Mouse (Mus musculus): ENCODE data around the gene Prdm11. TPM values are rescaled to one million over a fixed set of nuclear protein-coding genes. Genes with fewer than 3 reads are reported as not detected.

Prdm11 gene
- polyA plus RNA-seq, 1 experiment from 2014 or later: 4.1 TPM

- peaks cover 24% of the 10 kb centered on the region for H3K4me1 ChIP-seq (replicated peaks)
- H3K4me2 ChIP-seq: no peak overlapping the region
- H3K9me3 ChIP-seq: no peaks in the 10 kb centered on the region
- H3K27ac ChIP-seq (replicated peaks): no peak overlapping the region
- H3K36me3 ChIP-seq: no peaks in the 10 kb centered on the region
- whole genome bisulfite sequencing: 34% methylated on average over 7 of the region's 7 CpGs
- H3K9ac ChIP-seq: no peak overlapping the region
- no peaks in the 10 kb centered on the region for H3K27me3 ChIP-seq
- no peak overlapping the region for H3K4me3 ChIP-seq
- ATAC-seq (ENCODE audit: low FRiP score, low read depth): no peak
Measured at GRCm38 (mm10) chr2:92948699-92949300, 97.2 kb downstream of the Prdm11 start.

- no peaks in the 10 kb centered on the region for H3K9me3 ChIP-seq
- no peaks in the 10 kb centered on the region for H3K27me3 ChIP-seq
- 0 out of 2 replicates have a peak overlapping the region, but pooled peaks have one; percentile 0 for H3K27ac ChIP-seq (replicated peaks)
- no peak overlapping the region for H3K9ac ChIP-seq
- WGBS: 9% methylated on average over 12 of the region's 12 CpGs
- peak; percentile 74 for ATAC-seq (ENCODE audit: low FRiP score, low read depth)
- H3K4me2 ChIP-seq: no peak overlapping the region
- peaks cover 24% of the 10 kb centered on the region for H3K4me1 ChIP-seq (replicated peaks)
- H3K36me3 ChIP-seq: no peaks in the 10 kb centered on the region
- no peak overlapping the region for H3K4me3 ChIP-seq
Measured at GRCm38 (mm10) chr2:92947981-92948698, 97.8 kb downstream of the Prdm11 start.

GRCm38 (mm10) chr2:92945824-92946598, 100.0 kb downstream of the Prdm11 start:
- Histone ChIP-seq H3K9me3 (no peaks in the 10 kb centered on the region), H3K4me3 (no peak overlapping the region), H3K4me2 (no peak overlapping the region), H3K4me1 (replicated peaks) (peaks cover 24% of the 10 kb centered on the region), H3K27me3 (no peaks in the 10 kb centered on the region), H3K9ac (no peak overlapping the region), H3K36me3 (no peaks in the 10 kb centered on the region), H3K27ac (replicated peaks) (no peak overlapping the region)
- no peak for ATAC-seq (ENCODE audit: low FRiP score, low read depth)
- WGBS: 90% methylated on average over 11 of the region's 11 CpGs

GRCm38 (mm10) chr2:92945125-92945746, 100.7 kb downstream of the Prdm11 start:
- Histone ChIP-seq H3K9me3 (no peaks in the 10 kb centered on the region), H3K27me3 (no peaks in the 10 kb centered on the region), H3K4me2 (no peak overlapping the region), H3K27ac (replicated peaks) (no peak overlapping the region), H3K4me1 (replicated peaks) (peaks cover 24% of the 10 kb centered on the region), H3K9ac (no peak overlapping the region), H3K36me3 (no peaks in the 10 kb centered on the region), H3K4me3 (no peak overlapping the region)
- ATAC-seq (ENCODE audit: low FRiP score, low read depth): no peak
- WGBS: 96% methylated on average over 11 of the region's 11 CpGs

GRCm38 (mm10) chr2:92944356-92944755, 101.6 kb downstream of the Prdm11 start:
- H3K36me3 ChIP-seq: no peaks in the 10 kb centered on the region
- no peak overlapping the region for H3K9ac ChIP-seq
- H3K27me3 ChIP-seq: no peaks in the 10 kb centered on the region
- H3K4me3 ChIP-seq: no peak overlapping the region
- ATAC-seq (ENCODE audit: low FRiP score, low read depth): no peak
- H3K27ac ChIP-seq (replicated peaks): no peak overlapping the region
- no peak overlapping the region for H3K4me2 ChIP-seq
- WGBS: 92% methylated on average over 3 of the region's 3 CpGs
- H3K9me3 ChIP-seq: no peaks in the 10 kb centered on the region
- H3K4me1 ChIP-seq (replicated peaks): peaks cover 22% of the 10 kb centered on the region

- no peak overlapping the region for H3K4me3 ChIP-seq
- H3K27ac ChIP-seq (replicated peaks): no peak overlapping the region
- H3K9me3 ChIP-seq: no peaks in the 10 kb centered on the region
- WGBS: 87% methylated on average over 3 of the region's 3 CpGs
- ATAC-seq (ENCODE audit: low FRiP score, low read depth): no peak
- H3K4me2 ChIP-seq: no peak overlapping the region
- H3K27me3 ChIP-seq: no peaks in the 10 kb centered on the region
- no peaks in the 10 kb centered on the region for H3K36me3 ChIP-seq
- H3K4me1 ChIP-seq (replicated peaks): peaks cover 12% of the 10 kb centered on the region
- H3K9ac ChIP-seq: no peak overlapping the region
Measured at GRCm38 (mm10) chr2:92943406-92943805, 102.6 kb downstream of the Prdm11 start.

- no peak for ATAC-seq (ENCODE audit: low FRiP score, low read depth)
- no peaks in the 10 kb centered on the region for H3K36me3 ChIP-seq
Measured at GRCm38 (mm10) chr2:92941463-92941862, 104.5 kb downstream of the Prdm11 start.

GRCm38 (mm10) chr2:92940963-92941362, 105.0 kb downstream of the Prdm11 start:
- H3K27ac ChIP-seq (replicated peaks): no peak overlapping the region
- no peaks in the 10 kb centered on the region for H3K4me1 ChIP-seq (replicated peaks)
- WGBS: 81% methylated on average over 9 of the region's 9 CpGs
- no peak overlapping the region for H3K4me2 ChIP-seq
- no peaks in the 10 kb centered on the region for H3K9me3 ChIP-seq
- no peak for ATAC-seq (ENCODE audit: low FRiP score, low read depth)
- no peak overlapping the region for H3K4me3 ChIP-seq
- H3K36me3 ChIP-seq: no peaks in the 10 kb centered on the region
- no peaks in the 10 kb centered on the region for H3K27me3 ChIP-seq
- H3K9ac ChIP-seq: no peak overlapping the region

More at GRCm38 (mm10) chr2:92941463-92941862, 104.5 kb downstream of the Prdm11 start:
- Histone ChIP-seq H3K4me2 (no peak overlapping the region), H3K27ac (replicated peaks) (no peak overlapping the region), H3K4me1 (replicated peaks) (no peaks in the 10 kb centered on the region), H3K9me3 (no peaks in the 10 kb centered on the region), H3K4me3 (no peak overlapping the region), H3K27me3 (no peaks in the 10 kb centered on the region), H3K9ac (no peak overlapping the region)
- WGBS: 50% methylated on average over 3 of the region's 3 CpGs

GRCm38 (mm10) chr2:92938827-92939226, 107.1 kb downstream of the Prdm11 start:
- Histone ChIP-seq H3K36me3 (no peaks in the 10 kb centered on the region), H3K27me3 (no peaks in the 10 kb centered on the region), H3K27ac (replicated peaks) (no peak overlapping the region), H3K4me3 (no peak overlapping the region), H3K9ac (no peak overlapping the region), H3K4me1 (replicated peaks) (peaks cover 18% of the 10 kb centered on the region), H3K9me3 (no peaks in the 10 kb centered on the region), H3K4me2 (no peak overlapping the region)
- no peak for ATAC-seq (ENCODE audit: low FRiP score, low read depth)
- 93% methylated on average over 7 of the region's 7 CpGs for WGBS

GRCm38 (mm10) chr2:92938063-92938462, 107.9 kb downstream of the Prdm11 start:
- H3K4me2 ChIP-seq: no peak overlapping the region
- no peak overlapping the region for H3K27ac ChIP-seq (replicated peaks)
- no peak overlapping the region for H3K9ac ChIP-seq
- no peaks in the 10 kb centered on the region for H3K27me3 ChIP-seq
- H3K4me1 ChIP-seq (replicated peaks): peaks cover 19% of the 10 kb centered on the region
- no peaks in the 10 kb centered on the region for H3K9me3 ChIP-seq
- H3K36me3 ChIP-seq: no peaks in the 10 kb centered on the region
- 73% methylated on average over 5 of the region's 5 CpGs for WGBS
- no peak overlapping the region for H3K4me3 ChIP-seq
- no peak for ATAC-seq (ENCODE audit: low FRiP score, low read depth)

GRCm38 (mm10) chr2:92935483-92935882, 110.5 kb downstream of the Prdm11 start:
- Histone ChIP-seq H3K4me3 (no peak overlapping the region), H3K4me1 (replicated peaks) (peaks cover 19% of the 10 kb centered on the region), H3K4me2 (no peak overlapping the region), H3K9ac (no peak overlapping the region), H3K27me3 (no peaks in the 10 kb centered on the region), H3K36me3 (no peaks in the 10 kb centered on the region), H3K27ac (replicated peaks) (no peak overlapping the region), H3K9me3 (no peaks in the 10 kb centered on the region)
- ATAC-seq (ENCODE audit: low FRiP score, low read depth): peak; percentile 46; the same call in 1 of the 2 replicates
- 40% methylated on average over 3 of the region's 3 CpGs for whole genome bisulfite sequencing

All from hindbrain, embryonic 15.5 days (tissue).